Mouse (Mus musculus) embryonic facial prominence, embryonic 11.5 days (tissue): ENCODE results near the gene Megf9. TPM values are rescaled to one million over a fixed set of nuclear protein-coding genes. Genes with fewer than 3 reads are reported as not detected.

ENCODE experiments used
- ATAC-seq: fragments of 200-750 bp; cut with Nextera tagmentation; replicated peaks from 2 replicates; pipeline ENCODE4 v1.8.0; 2017; ENCODE audit warnings: low read depth; ENCODE audit not compliant: insufficient number of reproducible peaks, low FRiP score, low TSS enrichment
- DNase-seq: peaks from one replicate; pipeline ENCODE4 v3.0.0-alpha.2; 2015; ENCODE audit warnings: low spot score
- H3K27ac ChIP-seq: fragments of 300-500 bp; sonication (generic); replicated peaks from 2 replicates; pipeline ENCODE4 v1.5.1; 2014; ENCODE audit warnings: mild to moderate bottlenecking, low read depth, low read length, control low read depth
- H3K27me3 ChIP-seq: fragments of 300-500 bp; sonication (generic); 2 replicates; pipeline ENCODE4 v1.6.1; 2014; ENCODE audit warnings: mild to moderate bottlenecking, low read length, moderate library complexity, mixed read lengths; ENCODE audit not compliant: control insufficient read depth, insufficient read depth
- H3K36me3 ChIP-seq: fragments of 300-500 bp; sonication (generic); replicated peaks from 2 replicates; pipeline ENCODE4 v1.6.1; 2014; ENCODE audit warnings: low read depth, mild to moderate bottlenecking, low read length, moderate library complexity, mixed read lengths; ENCODE audit not compliant: control insufficient read depth, insufficient read depth
- H3K4me1 ChIP-seq: fragments of 300-500 bp; sonication (generic); 2 replicates; pipeline ENCODE4 v1.6.1; 2014; ENCODE audit warnings: low read length, mixed read lengths; ENCODE audit not compliant: control insufficient read depth, insufficient read depth
- H3K4me2 ChIP-seq: fragments of 300-500 bp; sonication (generic); 2 replicates; pipeline ENCODE4 v1.6.1; 2014; ENCODE audit warnings: low read depth, mild to moderate bottlenecking, control low read depth, low read length, moderate library complexity
- H3K4me3 ChIP-seq: fragments of 300-500 bp; sonication (generic); 2 replicates; pipeline ENCODE4 v1.5.1; 2014; ENCODE audit warnings: low read depth, low read length, control low read depth
- H3K9ac ChIP-seq: fragments of 300-500 bp; sonication (generic); replicated peaks from 2 replicates; pipeline ENCODE4 v1.6.1; 2014; ENCODE audit warnings: mild to moderate bottlenecking, control low read depth, low read length
- H3K9me3 ChIP-seq: fragments of 300-500 bp; sonication (generic); replicated peaks from 2 replicates; pipeline ENCODE4 v1.6.1; 2016; ENCODE audit warnings: mild to moderate bottlenecking, low read length, inconsistent platforms, mixed read lengths; ENCODE audit not compliant: control insufficient read depth
- WGBS: fragments of 180-500 bp; shearing (Covaris S2); extraction: QIAGEN DNeasy Blood & Tissue Kit; methylation state at CpG from one replicate; pipeline ENCODE4 v1.1.7; 2014; 5-methylcytosine and 5-hydroxymethylcytosine counted together
- polyA plus RNA-seq: library from polyadenylated mRNA; unstranded; fragments of >200 nt; fragmentation: Nextera tagmentation; extraction: Ambion mirVana; gene quantifications from 2 replicates; pipeline ENCODE4 v1.2.1, GENCODE M21; 2014

Gene Megf9
- polyA plus RNA-seq, 1 experiment from 2014 or later: 18.4 TPM

- Histone ChIP-seq H3K4me1 (no peaks in the 10 kb centered on the region), H3K27me3 (no peaks in the 10 kb centered on the region), H3K9me3 (no peaks in the 10 kb centered on the region), H3K36me3 (no peaks in the 10 kb centered on the region), H3K4me2 (peak overlapping the region; percentile 54), H3K9ac (peak overlapping the region; percentile 89), H3K27ac (no peak overlapping the region), H3K4me3 (peak overlapping the region; percentile 78)
- DNase-seq: no peak
- 25% methylated on average over 9 of the region's 9 CpGs for WGBS
- ATAC-seq: no peak
Measured at GRCm38 (mm10) chr4:70409456-70409855, 125.3 kb downstream of the Megf9 start.

DNA sequence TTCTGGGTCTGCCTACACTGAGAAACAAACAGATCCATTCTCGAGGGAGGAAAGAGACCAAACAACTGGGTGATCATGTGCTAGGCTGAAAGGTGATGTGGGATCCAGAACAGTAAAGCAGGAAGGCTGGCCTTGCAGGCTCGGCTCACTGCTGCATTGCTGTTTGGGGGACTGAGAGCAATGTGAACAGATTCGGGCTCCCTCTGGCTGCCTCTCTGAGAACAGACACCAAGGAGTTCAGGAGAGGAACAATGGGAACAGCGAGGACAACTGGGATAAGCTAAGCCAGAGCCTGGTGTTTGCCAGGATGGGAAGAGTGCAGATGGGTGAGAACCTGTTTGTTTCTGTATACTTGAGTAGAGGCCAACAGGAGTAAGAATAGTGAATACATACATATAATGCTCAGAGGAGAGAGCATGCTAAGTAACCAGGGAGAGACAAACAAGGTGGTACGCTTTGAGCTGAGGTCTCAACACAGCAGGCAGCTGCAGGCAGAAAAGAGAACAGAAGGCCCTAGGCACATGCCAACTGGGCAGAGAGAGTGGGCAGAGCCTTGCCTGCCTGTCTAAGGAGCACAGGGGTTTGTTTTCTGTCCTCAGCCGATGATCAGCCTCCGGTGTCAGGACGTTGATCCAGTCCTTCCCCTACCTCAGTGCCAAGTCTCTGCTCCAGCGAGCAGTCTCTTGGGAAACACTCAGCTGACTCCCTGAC, 132.5 kb downstream of the Megf9 start:
- H3K4me2 ChIP-seq: no peak overlapping the region
- WGBS: 74% methylated on average over 9 of the region's 9 CpGs
- H3K27ac ChIP-seq: no peak overlapping the region
- H3K27me3 ChIP-seq: no peaks in the 10 kb centered on the region
- H3K9ac ChIP-seq: no peak overlapping the region
- no peaks in the 10 kb centered on the region for H3K4me1 ChIP-seq
- ATAC-seq (no peak; the same call in 1 of the 2 replicates), DNase-seq (no peak)
- H3K9me3 ChIP-seq: no peaks in the 10 kb centered on the region
- H3K36me3 ChIP-seq: no peaks in the 10 kb centered on the region
- no peak overlapping the region for H3K4me3 ChIP-seq

DNA sequence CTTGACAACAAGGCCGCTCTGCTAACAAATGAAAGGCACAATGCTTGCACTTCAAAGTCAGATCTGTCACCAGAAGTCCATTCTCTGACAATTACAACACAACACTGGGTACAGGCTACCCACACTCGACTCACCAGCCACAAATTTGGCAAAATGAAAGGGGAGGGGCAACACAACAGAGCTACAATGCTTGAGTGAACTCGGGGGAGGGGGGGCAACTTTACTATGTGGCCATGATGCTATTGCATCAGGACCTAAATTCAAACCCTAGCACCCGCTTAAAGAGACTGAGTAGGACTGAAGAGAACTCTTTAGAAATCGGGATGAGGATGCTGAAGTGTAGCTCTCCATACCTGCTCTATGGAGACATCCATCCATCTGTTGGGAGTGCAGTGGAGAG, 135.3 kb downstream of the Megf9 start:
- H3K36me3 ChIP-seq: no peaks in the 10 kb centered on the region
- WGBS: 84% methylated on average over 5 of the region's 5 CpGs

GRCm38 (mm10) chr4:70399074-70399473, 135.7 kb downstream of the Megf9 start:
- H3K27me3 ChIP-seq: no peaks in the 10 kb centered on the region
- H3K4me1 ChIP-seq: no peaks in the 10 kb centered on the region
- no peak overlapping the region for H3K27ac ChIP-seq
- DNase-seq: no peak
- WGBS: 84% methylated on average over 2 of the region's 2 CpGs
- H3K4me3 ChIP-seq: no peak overlapping the region
- H3K9me3 ChIP-seq: no peaks in the 10 kb centered on the region
- H3K9ac ChIP-seq: no peak overlapping the region
- ATAC-seq: no peak
- no peak overlapping the region for H3K4me2 ChIP-seq
- H3K36me3 ChIP-seq: no peaks in the 10 kb centered on the region

More for the DNA sequence above, 135.3 kb downstream of the Megf9 start:
- no peaks in the 10 kb centered on the region for H3K27me3 ChIP-seq
- no peak overlapping the region for H3K4me2 ChIP-seq
- H3K9ac ChIP-seq: no peak overlapping the region
- H3K4me3 ChIP-seq: no peak overlapping the region
- H3K27ac ChIP-seq: no peak overlapping the region
- no peaks in the 10 kb centered on the region for H3K4me1 ChIP-seq
- H3K9me3 ChIP-seq: no peaks in the 10 kb centered on the region
- DNase-seq: no peak
- no peak for ATAC-seq

DNA sequence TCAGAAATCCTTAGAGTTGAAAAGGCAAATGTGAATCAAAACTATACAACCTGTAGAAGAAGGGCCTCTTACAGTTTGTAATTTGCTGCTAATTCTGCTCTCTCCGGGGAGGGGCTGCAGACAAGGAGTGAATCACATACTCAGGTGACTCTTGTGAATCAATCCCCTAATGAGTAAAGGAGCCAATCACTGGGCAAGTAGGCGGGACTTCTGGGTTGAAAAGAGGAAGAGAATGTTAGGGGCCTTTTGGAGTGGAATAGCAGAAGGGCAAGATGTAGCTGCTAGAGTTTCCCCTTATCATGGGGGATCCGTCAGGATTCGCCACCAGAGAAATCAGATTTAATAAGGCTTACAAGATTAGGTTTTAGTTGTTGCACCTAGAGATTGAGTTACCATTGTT, 136.7 kb downstream of the Megf9 start:
- Histone ChIP-seq H3K4me1 (no peaks in the 10 kb centered on the region), H3K27me3 (no peaks in the 10 kb centered on the region), H3K9ac (no peak overlapping the region), H3K36me3 (no peaks in the 10 kb centered on the region), H3K4me2 (no peak overlapping the region), H3K4me3 (no peak overlapping the region), H3K27ac (no peak overlapping the region), H3K9me3 (no peaks in the 10 kb centered on the region)
- WGBS: 80% methylated on average over 4 of the region's 4 CpGs
- no peak for DNase-seq
- ATAC-seq: no peak

DNA sequence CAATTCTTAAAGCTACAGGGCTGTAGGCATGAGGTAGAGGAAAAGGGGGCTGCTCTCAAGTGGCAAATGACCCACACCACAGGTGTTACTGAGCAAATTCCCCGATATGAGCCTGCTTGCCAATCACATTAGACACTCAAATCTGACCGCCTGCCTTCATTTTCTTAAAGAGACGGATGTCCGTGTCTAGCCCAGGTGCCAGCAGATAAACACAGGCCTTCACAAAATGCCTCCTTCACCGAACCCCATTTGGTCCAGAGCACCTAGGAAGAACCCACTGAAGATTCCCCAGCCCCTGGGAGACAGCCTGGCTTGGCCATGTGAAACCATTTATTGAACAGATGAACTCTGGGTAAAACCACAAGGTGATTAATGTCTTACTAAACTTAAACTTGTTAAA, 138.1 kb downstream of the Megf9 start:
- H3K36me3 ChIP-seq: no peaks in the 10 kb centered on the region
- ATAC-seq: no peak
- 88% methylated on average over 5 of the region's 5 CpGs for WGBS

GRCm38 (mm10) chr4:70394736-70395135, 140.1 kb downstream of the Megf9 start:
- H3K27me3 ChIP-seq: no peaks in the 10 kb centered on the region
- H3K4me3 ChIP-seq: no peak overlapping the region
- no peak overlapping the region for H3K9ac ChIP-seq
- H3K4me1 ChIP-seq: no peaks in the 10 kb centered on the region
- H3K27ac ChIP-seq: no peak overlapping the region
- no peaks in the 10 kb centered on the region for H3K36me3 ChIP-seq
- H3K9me3 ChIP-seq: no peaks in the 10 kb centered on the region
- 94% methylated on average over 2 of the region's 2 CpGs for WGBS
- H3K4me2 ChIP-seq: no peak overlapping the region
- ATAC-seq: no peak
- no peak for DNase-seq

More for the DNA sequence above, 138.1 kb downstream of the Megf9 start:
- DNase-seq: no peak
- Histone ChIP-seq H3K9ac (no peak overlapping the region), H3K4me2 (no peak overlapping the region), H3K4me3 (no peak overlapping the region), H3K9me3 (no peaks in the 10 kb centered on the region), H3K27ac (no peak overlapping the region), H3K4me1 (no peaks in the 10 kb centered on the region), H3K27me3 (no peaks in the 10 kb centered on the region)

DNA sequence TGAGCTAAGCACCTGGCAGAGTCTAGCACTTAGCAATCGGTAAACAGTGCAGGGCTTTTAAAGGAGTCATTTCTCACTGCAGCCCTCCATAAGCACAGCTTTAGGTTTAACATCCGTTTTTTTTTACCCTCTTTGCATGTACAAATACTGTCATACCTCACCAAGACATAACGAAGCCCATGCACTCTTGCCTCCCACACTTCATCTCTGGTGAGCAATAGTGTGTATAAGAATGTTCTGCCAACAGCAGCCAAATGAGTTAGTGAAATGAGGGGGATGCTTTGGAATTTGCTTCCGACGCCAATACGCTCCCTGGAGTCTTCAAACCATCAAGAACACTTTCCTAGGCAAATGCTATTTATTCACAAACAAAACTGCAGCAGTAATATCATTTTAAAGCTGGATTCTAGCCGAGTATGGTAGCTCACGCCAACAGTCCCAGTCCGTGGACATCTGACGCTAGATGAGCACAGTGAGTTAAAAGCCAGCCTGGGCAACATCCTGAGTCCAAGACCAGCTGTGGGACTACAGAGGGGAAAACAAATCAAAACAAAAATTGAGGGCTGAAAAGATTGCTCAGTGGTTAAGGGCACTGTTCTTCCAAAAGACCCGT, 142.9 kb downstream of the Megf9 start:
- no peak for DNase-seq
- ATAC-seq: no peak
- H3K4me2 ChIP-seq: no peak overlapping the region
- 92% methylated on average over 11 of the region's 11 CpGs for WGBS
- H3K27ac ChIP-seq: no peak overlapping the region
- H3K9me3 ChIP-seq: no peaks in the 10 kb centered on the region
- H3K27me3 ChIP-seq: no peaks in the 10 kb centered on the region
- H3K36me3 ChIP-seq: no peaks in the 10 kb centered on the region
- H3K4me1 ChIP-seq: no peaks in the 10 kb centered on the region
- H3K4me3 ChIP-seq: no peak overlapping the region
- H3K9ac ChIP-seq: no peak overlapping the region
